Mouse (Mus musculus): ENCODE data around the gene Gpr82. TPM values are rescaled to one million over a fixed set of nuclear protein-coding genes. Genes with fewer than 3 reads are reported as not detected.
A peak's percentile ranks its signal among the peaks of the same experiment; 100 is the strongest.

The Gpr82 gene
- polyA plus RNA-seq, 1 experiment = not detected

DNA sequence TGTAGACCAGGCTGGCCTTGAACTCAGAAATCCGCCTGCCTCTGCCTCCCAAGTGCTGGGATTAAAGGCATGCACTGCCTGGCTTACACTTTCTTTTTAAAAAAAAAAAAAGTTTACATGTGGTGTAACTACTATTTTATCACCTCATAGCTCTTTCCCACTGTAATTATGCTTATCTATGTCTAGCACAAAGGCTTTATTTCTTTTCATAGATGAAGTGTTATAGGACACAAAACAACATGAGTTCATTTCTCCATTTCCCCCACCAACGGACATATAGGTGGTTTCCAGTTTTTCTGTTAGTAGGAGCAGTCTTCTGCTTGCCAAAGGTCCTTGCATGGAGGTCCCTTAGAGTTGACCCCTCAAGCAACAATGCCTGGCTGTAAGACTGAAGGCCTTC is 9.3 kb upstream of the Gpr82 start:
- Histone ChIP-seq H3K9me3 (ENCODE audit: control insufficient read depth, low read length) (no peaks in the 10 kb centered on the region), H3K27me3 (ENCODE audit: control insufficient read depth) (no peaks in the 10 kb centered on the region), H3K4me3 (replicated peaks) (no peak overlapping the region), H3K36me3 (ENCODE audit: control insufficient read depth) (no peaks in the 10 kb centered on the region), H3K4me1 (ENCODE audit: control insufficient read depth) (peaks cover 13% of the 10 kb centered on the region)
- TF ChIP-seq TAL1 (IDR thresholded peaks at IDR 0.05; ENCODE audit: low read length) (no peak), GATA1 (IDR thresholded peaks at IDR 0.05; ENCODE audit: low read length) (no peak)

DNA sequence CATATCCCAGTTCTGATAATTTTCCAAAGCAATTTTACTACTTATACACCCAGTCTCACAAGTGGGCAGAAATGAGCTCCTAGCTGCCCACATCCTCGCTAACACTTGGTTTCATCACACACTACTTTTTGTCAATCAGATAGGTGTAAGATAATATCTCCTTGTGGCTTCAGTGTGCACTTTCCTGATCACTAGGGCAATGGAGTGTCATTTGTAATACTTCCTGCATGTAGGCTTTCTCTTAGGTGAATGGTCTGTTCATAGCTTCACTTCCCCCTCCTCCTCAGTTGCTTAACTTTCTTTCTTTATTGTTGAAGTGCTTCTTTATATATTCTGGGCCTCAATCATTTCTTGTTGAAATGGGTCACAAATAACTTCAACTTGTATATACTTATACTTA is 8.9 kb upstream of the Gpr82 start:
- Histone ChIP-seq H3K4me3 (replicated peaks) (no peak overlapping the region), H3K4me1 (ENCODE audit: control insufficient read depth) (peaks cover 13% of the 10 kb centered on the region), H3K36me3 (ENCODE audit: control insufficient read depth) (no peaks in the 10 kb centered on the region), H3K27me3 (ENCODE audit: control insufficient read depth) (no peaks in the 10 kb centered on the region), H3K9me3 (ENCODE audit: control insufficient read depth, low read length) (no peaks in the 10 kb centered on the region)
- no peak for TF ChIP-seq TAL1 (IDR thresholded peaks at IDR 0.05; ENCODE audit: low read length)
- no peak for TF ChIP-seq GATA1 (IDR thresholded peaks at IDR 0.05; ENCODE audit: low read length)

DNA sequence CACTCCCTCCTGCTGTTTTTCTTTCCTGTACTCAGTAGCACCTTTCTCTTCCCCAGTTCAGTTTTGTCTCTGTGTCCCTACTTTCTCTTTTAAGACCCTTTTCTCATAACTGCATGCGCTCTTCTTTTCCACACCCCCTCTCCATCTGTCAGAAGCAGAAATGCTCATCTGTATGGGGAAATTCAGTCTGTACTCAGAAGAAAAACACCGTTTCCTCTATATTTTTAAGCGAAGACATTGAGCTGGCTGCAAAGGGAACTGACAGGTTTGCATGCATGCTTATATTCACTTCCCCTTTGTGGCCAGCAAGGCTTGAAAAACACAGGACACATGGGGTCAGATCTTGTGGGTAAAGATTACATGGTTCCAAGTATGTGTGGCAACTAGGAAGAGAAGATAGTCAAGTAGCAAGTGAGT is 6.2 kb upstream of the Gpr82 start:
- H3K36me3 ChIP-seq (ENCODE audit: control insufficient read depth) = no peaks in the 10 kb centered on the region
- TF ChIP-seq GATA1 (IDR thresholded peaks at IDR 0.05; ENCODE audit: low read length) = no peak
- no peak for TF ChIP-seq TAL1 (IDR thresholded peaks at IDR 0.05; ENCODE audit: low read length)

DNA sequence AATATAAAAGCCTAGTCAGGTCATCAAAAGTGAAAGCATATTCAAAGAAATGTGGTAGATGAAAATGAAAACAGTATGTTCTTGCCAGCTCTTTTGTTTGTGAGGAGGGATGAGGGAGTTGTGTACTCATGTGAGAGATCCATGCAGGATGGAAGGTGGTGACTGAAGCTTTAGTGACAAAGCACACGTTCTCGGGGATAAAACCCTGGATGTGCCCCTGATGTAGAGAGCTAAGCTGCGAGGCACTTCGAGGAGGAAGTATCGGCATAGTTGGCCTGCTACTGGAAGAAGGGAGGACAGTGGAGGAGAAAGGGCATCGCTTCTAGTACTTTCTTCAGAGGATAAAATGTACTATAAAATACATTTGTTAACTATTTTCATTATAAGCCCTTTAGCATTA is 5.3 kb upstream of the Gpr82 start:
- Histone ChIP-seq H3K4me1 (ENCODE audit: control insufficient read depth) (peaks cover 24% of the 10 kb centered on the region), H3K36me3 (ENCODE audit: control insufficient read depth) (no peaks in the 10 kb centered on the region), H3K27me3 (ENCODE audit: control insufficient read depth) (no peaks in the 10 kb centered on the region), H3K9me3 (ENCODE audit: control insufficient read depth, low read length) (no peaks in the 10 kb centered on the region), H3K4me3 (replicated peaks) (peak overlapping the region; percentile 17)
- TF ChIP-seq GATA1 (IDR thresholded peaks at IDR 0.05; ENCODE audit: low read length) (no peak), TAL1 (IDR thresholded peaks at IDR 0.05; ENCODE audit: low read length) (no peak)

More for the DNA sequence above, 6.2 kb upstream of the Gpr82 start:
- H3K4me1 ChIP-seq (ENCODE audit: control insufficient read depth) = peaks cover 24% of the 10 kb centered on the region
- H3K27me3 ChIP-seq (ENCODE audit: control insufficient read depth) = no peaks in the 10 kb centered on the region
- H3K9me3 ChIP-seq (ENCODE audit: control insufficient read depth, low read length) = no peaks in the 10 kb centered on the region
- no peak overlapping the region for H3K4me3 ChIP-seq (replicated peaks)

DNA sequence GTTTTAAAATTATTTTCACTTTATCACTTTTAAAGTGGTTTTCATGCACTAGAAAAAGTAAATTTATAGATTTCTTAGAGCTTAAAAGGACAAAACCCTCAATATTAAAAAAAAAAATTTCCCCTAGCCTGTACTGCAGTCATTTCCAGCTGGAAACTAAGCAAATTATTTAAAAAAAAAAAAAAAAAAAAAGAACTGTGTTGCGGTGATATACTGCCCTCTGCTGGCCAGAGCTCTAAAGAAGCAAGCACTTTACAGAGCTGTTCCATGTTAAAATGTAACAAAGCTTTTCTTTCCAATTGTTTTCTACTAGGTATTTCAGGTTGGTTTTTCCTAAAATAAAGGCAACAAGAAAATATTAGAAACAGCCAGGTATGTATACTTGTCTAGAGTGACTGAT is 4.4 kb upstream of the Gpr82 start:
- no peak overlapping the region for H3K4me3 ChIP-seq (replicated peaks)
- H3K4me1 ChIP-seq (ENCODE audit: control insufficient read depth) = peaks cover 24% of the 10 kb centered on the region
- no peaks in the 10 kb centered on the region for H3K36me3 ChIP-seq (ENCODE audit: control insufficient read depth)
- no peaks in the 10 kb centered on the region for H3K27me3 ChIP-seq (ENCODE audit: control insufficient read depth)
- no peaks in the 10 kb centered on the region for H3K9me3 ChIP-seq (ENCODE audit: control insufficient read depth, low read length)
- TF ChIP-seq TAL1 (IDR thresholded peaks at IDR 0.05; ENCODE audit: low read length) (no peak), GATA1 (IDR thresholded peaks at IDR 0.05; ENCODE audit: low read length) (no peak)

DNA sequence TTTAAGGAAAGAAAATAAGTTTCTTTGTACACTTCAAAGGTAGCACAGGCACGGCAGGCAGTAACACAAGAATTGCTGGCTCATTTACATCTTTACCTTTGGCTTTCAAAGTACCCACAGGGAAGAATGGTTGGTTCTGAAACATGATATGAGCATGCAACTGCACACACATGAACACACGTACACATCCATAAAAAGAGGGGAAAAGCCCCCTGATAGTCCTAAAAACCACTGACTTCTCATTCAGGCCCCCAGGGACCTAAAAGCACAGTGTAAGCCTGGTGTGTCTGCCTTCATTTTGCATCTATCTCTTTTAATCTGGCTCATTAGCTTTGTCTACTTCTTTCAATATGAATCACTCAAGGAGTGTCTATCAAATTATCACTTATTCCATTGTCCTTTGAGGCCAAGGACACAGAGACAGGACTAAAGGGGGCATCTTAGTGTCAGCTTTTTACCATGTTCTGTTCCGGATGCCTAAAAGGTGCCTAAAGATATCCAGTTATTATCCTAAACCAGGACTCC is 2.5 kb upstream of the Gpr82 start:
- no peak for TF ChIP-seq TAL1 (IDR thresholded peaks at IDR 0.05; ENCODE audit: low read length)
- TF ChIP-seq GATA1 (IDR thresholded peaks at IDR 0.05; ENCODE audit: low read length) = no peak
- Histone ChIP-seq H3K4me3 (replicated peaks) (no peak overlapping the region), H3K9me3 (ENCODE audit: control insufficient read depth, low read length) (no peaks in the 10 kb centered on the region), H3K4me1 (ENCODE audit: control insufficient read depth) (peaks cover 17% of the 10 kb centered on the region), H3K36me3 (ENCODE audit: control insufficient read depth) (no peaks in the 10 kb centered on the region), H3K27me3 (ENCODE audit: control insufficient read depth) (no peaks in the 10 kb centered on the region)

DNA sequence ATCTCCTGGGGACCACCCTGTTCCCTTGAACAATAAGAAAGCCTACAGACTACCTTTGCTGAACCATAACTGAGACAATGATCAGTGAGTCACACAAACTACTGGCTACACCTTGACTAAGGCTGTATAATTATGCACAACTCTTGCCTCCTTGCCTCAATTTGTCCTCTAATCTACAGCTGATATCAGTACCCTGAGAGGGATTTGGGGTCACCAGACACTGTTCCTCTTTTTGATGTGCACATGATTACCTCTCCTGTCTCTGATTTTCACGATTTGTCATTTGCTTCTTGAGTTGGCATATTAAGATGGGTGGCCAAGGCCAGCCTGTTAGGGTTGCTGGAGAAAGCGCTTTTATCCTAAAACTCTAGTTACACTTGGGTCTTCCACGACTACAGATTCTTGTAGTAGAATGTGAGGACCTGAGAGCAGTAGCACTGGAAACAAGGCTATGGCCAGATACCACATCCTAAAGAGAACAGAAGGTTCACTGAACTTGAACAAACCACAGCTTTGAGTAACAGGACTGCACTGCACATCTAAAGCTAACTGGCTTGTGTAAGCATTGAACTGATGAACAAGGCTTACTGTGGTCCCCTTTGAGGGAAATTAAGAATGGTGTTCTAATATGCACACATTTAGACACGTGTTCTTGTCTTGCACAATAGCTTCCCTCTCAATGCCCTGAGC is 1.8 kb upstream of the Gpr82 start:
- Histone ChIP-seq H3K9me3 (ENCODE audit: control insufficient read depth, low read length) (no peaks in the 10 kb centered on the region), H3K4me3 (replicated peaks) (no peak overlapping the region), H3K36me3 (ENCODE audit: control insufficient read depth) (no peaks in the 10 kb centered on the region), H3K4me1 (ENCODE audit: control insufficient read depth) (peaks cover 17% of the 10 kb centered on the region), H3K27me3 (ENCODE audit: control insufficient read depth) (no peaks in the 10 kb centered on the region)
- no peak for TF ChIP-seq TAL1 (IDR thresholded peaks at IDR 0.05; ENCODE audit: low read length)
- TF ChIP-seq GATA1 (IDR thresholded peaks at IDR 0.05; ENCODE audit: low read length) = no peak

DNA sequence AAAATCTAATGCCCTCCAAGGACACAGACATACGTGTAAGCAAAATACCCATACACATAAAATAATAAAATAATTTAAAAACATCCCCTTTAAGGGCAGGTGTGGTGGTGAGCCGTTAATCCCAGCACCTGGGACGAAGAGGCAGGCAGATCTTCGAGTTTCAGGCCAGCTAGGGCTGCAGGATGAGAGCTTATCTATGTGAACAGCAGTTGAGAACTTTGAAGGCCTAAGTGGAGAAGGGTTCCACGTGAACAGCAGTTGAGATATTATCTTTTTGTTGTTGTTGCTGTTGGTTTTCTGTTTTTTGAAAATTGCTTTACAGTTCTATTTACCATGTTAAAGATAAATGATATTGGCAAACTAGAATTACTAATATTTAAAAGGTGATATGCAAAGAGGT is 7.7 kb downstream of the Gpr82 start:
- TF ChIP-seq GATA1 (IDR thresholded peaks at IDR 0.05; ENCODE audit: low read length) (no peak), TAL1 (IDR thresholded peaks at IDR 0.05; ENCODE audit: low read length) (no peak)
- Histone ChIP-seq H3K4me1 (ENCODE audit: control insufficient read depth) (peaks cover 9% of the 10 kb centered on the region), H3K9me3 (ENCODE audit: control insufficient read depth, low read length) (no peaks in the 10 kb centered on the region), H3K36me3 (ENCODE audit: control insufficient read depth) (no peaks in the 10 kb centered on the region), H3K27me3 (ENCODE audit: control insufficient read depth) (no peaks in the 10 kb centered on the region), H3K4me3 (replicated peaks) (no peak overlapping the region)

DNA sequence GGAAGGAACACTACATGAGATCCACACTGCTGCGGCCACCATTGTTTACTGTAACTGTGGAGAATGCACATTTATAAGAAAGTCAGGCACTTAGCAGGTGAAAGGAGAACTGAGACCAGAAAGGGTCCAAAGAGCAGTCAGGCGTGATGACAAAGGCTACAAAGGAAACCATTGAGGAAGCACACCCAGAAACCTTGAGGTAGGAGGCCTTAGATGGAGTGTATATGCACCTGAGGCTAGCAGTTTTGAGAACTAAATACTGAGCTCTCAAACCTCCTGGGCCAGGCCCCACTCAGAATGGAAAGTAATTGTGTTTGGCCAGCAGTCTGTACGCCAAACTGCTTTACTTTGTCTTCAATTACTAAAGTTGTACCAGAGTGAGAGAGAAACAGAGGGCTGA is 9.2 kb downstream of the Gpr82 start:
- Histone ChIP-seq H3K4me3 (replicated peaks) (no peak overlapping the region), H3K36me3 (ENCODE audit: control insufficient read depth) (no peaks in the 10 kb centered on the region), H3K27me3 (ENCODE audit: control insufficient read depth) (no peaks in the 10 kb centered on the region), H3K4me1 (ENCODE audit: control insufficient read depth) (peaks cover 9% of the 10 kb centered on the region), H3K9me3 (ENCODE audit: control insufficient read depth, low read length) (no peaks in the 10 kb centered on the region)
- no peak for TF ChIP-seq GATA1 (IDR thresholded peaks at IDR 0.05; ENCODE audit: low read length)
- no peak for TF ChIP-seq TAL1 (IDR thresholded peaks at IDR 0.05; ENCODE audit: low read length)

All from erythroblast, embryonic 14.5 days (primary cell).